ENCODE assay signal across 23 mouse cellular contexts in genomic region chr13:5873681-5874080, GRCm38 (mm10).
"Had no signal": no experiment of that assay in that cellular context is flagged by ENCODE, and none has a peak within 500 bp of the region (broad histone marks: within the 10 kb centered on the region; RNA-seq: fewer than 3 reads in every experiment).

No protein-coding gene starts in this region.

- H3K4me3 ChIP-seq: left cerebral cortex, adult 2 months; limb, embryonic 10.5 days; limb, embryonic 13.5 days; liver, embryonic 12.5 days; liver, embryonic 15.5 days; megakaryocyte, embryonic 14.5 days; midbrain, embryonic 10.5 days; midbrain, embryonic 13.5 days had no signal

- DNase-seq: kidney, adult 2 months; kidney, postnatal 25 days; layer of hippocampus, postnatal 36 days; liver; lung, adult 2 months; lung, postnatal 36 days; right cerebral cortex, adult 18-20 months; right cerebral cortex, postnatal 14 days; right cerebral cortex, postnatal 4 days; thymus, adult 2 months; thymus, postnatal 14 days; thymus, postnatal 4 days had no signal

- H3K27me3 ChIP-seq: limb, embryonic 13.5 days; liver, embryonic 12.5 days; liver, embryonic 15.5 days; megakaryocyte, embryonic 14.5 days; midbrain, embryonic 13.5 days had no signal

- H3K9ac ChIP-seq: limb, embryonic 13.5 days; liver, embryonic 12.5 days; liver, embryonic 15.5 days; midbrain, embryonic 13.5 days had no signal

- H3K27ac ChIP-seq: kidney, postnatal 0 days; left cerebral cortex, adult 2 months; limb, embryonic 10.5 days; limb, embryonic 13.5 days; liver, embryonic 12.5 days; liver, embryonic 15.5 days; midbrain, embryonic 10.5 days; midbrain, embryonic 13.5 days; stomach, postnatal 0 days had no signal

- H3K36me3 ChIP-seq: limb, embryonic 10.5 days had no signal

- H3K9me3 ChIP-seq: limb, embryonic 10.5 days; limb, embryonic 13.5 days; liver, embryonic 12.5 days; liver, embryonic 15.5 days; megakaryocyte, embryonic 14.5 days; midbrain, embryonic 10.5 days; midbrain, embryonic 13.5 days had no signal

- ATAC-seq: intestine, postnatal 0 days; liver, embryonic 12.5 days; midbrain, embryonic 13.5 days had no signal

- H3K4me2 ChIP-seq: limb, embryonic 13.5 days; liver, embryonic 12.5 days; liver, embryonic 15.5 days; midbrain, embryonic 13.5 days had no signal
